Mouse (Mus musculus): ENCODE data around the gene Atp6v1b1.
"Not testable (repeated sequence)": the region's sequence is repeated elsewhere in the genome, so short reads cannot be mapped to it uniquely, and the experiment has no call there.

Atp6v1b1 gene

GRCm38 (mm10) chr6:83779026-83779425 lies 36.2 kb downstream of the Atp6v1b1 start:
- peak; percentile 67 for DNase-seq

- DNase-seq: no peak
Observed at GRCm38 (mm10) chr6:83786426-83786825, 43.6 kb downstream of the Atp6v1b1 start.

GRCm38 (mm10) chr6:83788554-83788953 lies 45.8 kb downstream of the Atp6v1b1 start:
- DNase-seq: no peak

- not testable (repeated sequence) for DNase-seq
Observed at GRCm38 (mm10) chr6:83790533-83790932, 47.7 kb downstream of the Atp6v1b1 start.

- no peak for DNase-seq
Observed at GRCm38 (mm10) chr6:83791251-83791890, 48.6 kb downstream of the Atp6v1b1 start.

GRCm38 (mm10) chr6:83794760-83795296 lies 52.0 kb downstream of the Atp6v1b1 start, which contains the start of gene Nagk:
Gene Nagk, plus strand, starts transcription at chr6:83794982.
- DNase-seq: peak; percentile 95

GRCm38 (mm10) chr6:83795492-83795900 lies 52.7 kb downstream of the Atp6v1b1 start:
- DNase-seq: peak; percentile 45

- peak; percentile 67 for DNase-seq
Observed at GRCm38 (mm10) chr6:83796686-83797085, 53.9 kb downstream of the Atp6v1b1 start.

- DNase-seq: no peak
Observed at GRCm38 (mm10) chr6:83802033-83802432, 59.2 kb downstream of the Atp6v1b1 start.

- no peak for DNase-seq
Observed at GRCm38 (mm10) chr6:83802846-83803245, 60.1 kb downstream of the Atp6v1b1 start.
